Mouse (Mus musculus) forebrain, embryonic 16.5 days (tissue): ENCODE data around the gene Nxt1. TPM values are rescaled to one million over a fixed set of nuclear protein-coding genes. Genes with fewer than 3 reads are reported as not detected.

Experiments
- ATAC-seq: fragments of 200-750 bp; cut with Nextera tagmentation; 2 replicates; pipeline ENCODE4 v1.8.0; 2017; ENCODE audit warnings: mild to moderate bottlenecking, moderate library complexity
- H3K27ac ChIP-seq: fragments of 300-500 bp; sonication (generic); 2 replicates; pipeline ENCODE4 v1.5.1; 2014; ENCODE audit warnings: low read length, control low read depth
- H3K27me3 ChIP-seq: fragments of 300-500 bp; sonication (generic); replicated peaks from 2 replicates; pipeline ENCODE4 v1.6.1; 2014; ENCODE audit warnings: low read length; ENCODE audit not compliant: control insufficient read depth, insufficient read depth
- H3K36me3 ChIP-seq: fragments of 300-500 bp; sonication (generic); 2 replicates; pipeline ENCODE4 v1.6.1; 2014; ENCODE audit not compliant: control insufficient read depth, insufficient read depth
- H3K4me1 ChIP-seq: fragments of 300-500 bp; sonication (generic); replicated peaks from 2 replicates; pipeline ENCODE4 v1.6.1; 2014; ENCODE audit warnings: low read length; ENCODE audit not compliant: control insufficient read depth, insufficient read depth
- H3K4me2 ChIP-seq: fragments of 300-500 bp; sonication (generic); 2 replicates; pipeline ENCODE4 v1.6.1; 2014; ENCODE audit warnings: mild to moderate bottlenecking, low read length, control low read depth
- H3K4me3 ChIP-seq: fragments of 300-500 bp; sonication (generic); replicated peaks from 2 replicates; pipeline ENCODE4 v1.5.1; 2014; ENCODE audit warnings: mild to moderate bottlenecking, low read length, control low read depth
- H3K9ac ChIP-seq: fragments of 300-500 bp; sonication (generic); replicated peaks from 2 replicates; pipeline ENCODE4 v1.6.1; 2014; ENCODE audit warnings: low read depth, low read length, control low read depth
- H3K9me3 ChIP-seq: fragments of 300-500 bp; sonication (generic); 2 replicates; pipeline ENCODE4 v1.6.1; 2016; ENCODE audit warnings: low read length; ENCODE audit not compliant: control insufficient read depth
- WGBS: fragments of 180-500 bp; shearing (Covaris S2); extraction: QIAGEN DNeasy Blood & Tissue Kit; methylation state at CpG from one replicate; pipeline ENCODE4 v1.1.7; 2014; 5-methylcytosine and 5-hydroxymethylcytosine counted together
- polyA plus RNA-seq: library from polyadenylated mRNA; unstranded; fragments of >200 nt; fragmentation: Nextera tagmentation; extraction: Ambion mirVana; gene quantifications from 2 replicates; pipeline ENCODE4 v1.2.1, GENCODE M21; 2015

Gene Nxt1
- polyA plus RNA-seq: 54.6 and 62.5 TPM in 2 replicates

DNA sequence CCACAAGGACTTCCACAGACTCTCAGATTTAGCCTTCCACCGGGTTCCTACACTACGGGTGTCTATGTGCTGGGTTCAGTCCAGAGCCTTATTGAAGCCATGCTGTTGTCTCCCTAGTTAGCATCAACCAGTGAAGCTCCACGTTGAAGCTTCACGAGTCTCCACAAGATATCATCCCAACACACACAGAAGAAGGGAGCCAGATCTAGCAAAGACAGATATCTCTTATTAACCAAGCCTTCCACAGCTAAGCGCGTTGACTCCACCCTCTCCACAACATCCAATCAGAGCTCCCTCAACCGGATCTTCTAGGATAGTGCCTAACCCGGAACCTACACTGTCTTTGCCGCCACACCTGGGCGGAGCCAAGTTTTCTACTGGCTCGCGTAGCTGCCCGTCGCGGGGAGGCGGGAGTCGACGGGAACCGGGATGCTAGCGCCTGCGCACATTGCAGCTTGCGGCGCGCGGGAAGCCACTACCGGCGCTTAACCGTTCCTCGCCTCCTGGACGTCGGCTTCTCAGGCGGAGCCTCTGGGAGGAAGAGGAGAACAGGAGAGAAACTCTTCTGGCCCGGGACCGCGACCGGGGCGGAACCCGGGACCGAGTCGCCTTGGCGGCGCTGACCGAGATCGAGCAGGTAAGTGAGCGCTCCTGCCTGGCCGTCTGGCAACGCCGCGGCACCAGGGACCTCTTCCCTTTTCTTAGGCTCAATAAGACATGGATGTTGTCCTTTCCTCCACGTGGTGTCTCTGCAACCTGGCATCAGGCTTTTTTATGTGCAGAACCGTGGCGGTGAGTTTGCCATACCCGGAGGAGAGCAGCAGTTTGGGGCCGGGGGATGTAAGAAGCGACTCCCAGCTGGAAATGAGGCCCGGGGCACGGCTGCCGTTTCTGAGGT, at the start of gene Nxt1:
Nxt1 (plus strand) TSS at position 403 of the 898 bp plus-strand sequence.
- no peaks in the 10 kb centered on the region for H3K9me3 ChIP-seq
- H3K9ac ChIP-seq: peak within 1 kb of the TSS; percentile 83
- peaks cover 9% of the 10 kb centered on the region; the same call in 1 of the 2 replicates for H3K36me3 ChIP-seq
- H3K27ac ChIP-seq: peak within 1 kb of the TSS; percentile 84
- H3K27me3 ChIP-seq: no peaks in the 10 kb centered on the region
- WGBS: under 1% methylated on average over 56 of the region's 58 CpGs
- H3K4me1 ChIP-seq: peaks cover 23% of the 10 kb centered on the region
- H3K4me3 ChIP-seq: peak within 1 kb of the TSS; percentile 97
- peak within 1 kb of the TSS; percentile 92 for H3K4me2 ChIP-seq
- ATAC-seq: peak; percentile 100

DNA sequence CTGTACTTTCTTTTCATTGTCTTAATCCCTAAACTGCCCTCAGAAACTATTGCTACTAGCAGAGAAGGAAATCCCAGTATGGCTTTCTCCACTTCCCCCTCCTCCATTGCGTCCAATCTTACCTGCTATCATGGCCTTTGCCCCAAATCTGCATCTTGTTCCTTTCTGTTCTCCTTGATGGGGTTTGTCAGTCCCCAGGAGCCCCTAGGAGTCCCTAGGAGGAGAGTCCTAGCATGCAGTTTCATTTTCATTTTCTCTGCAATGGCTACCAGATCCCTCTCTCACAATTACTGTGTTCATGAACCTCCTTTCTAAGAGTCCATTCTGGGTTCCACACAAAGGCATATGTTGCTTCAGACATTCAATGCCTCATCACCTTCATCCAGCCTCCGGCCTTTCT, 49.3 kb upstream of the Nxt1 start:
- Histone ChIP-seq H3K27me3 (no peaks in the 10 kb centered on the region), H3K36me3 (no peaks in the 10 kb centered on the region), H3K4me2 (no peak overlapping the region), H3K9ac (no peak overlapping the region), H3K4me3 (no peak overlapping the region), H3K27ac (no peak overlapping the region), H3K4me1 (no peaks in the 10 kb centered on the region), H3K9me3 (no peaks in the 10 kb centered on the region)
- no peak for ATAC-seq
- WGBS: 91% methylated on average over 2 of the region's 2 CpGs

- WGBS: 94% methylated on average over 3 of the region's 3 CpGs
- Histone ChIP-seq H3K4me3 (no peak overlapping the region), H3K27me3 (no peaks in the 10 kb centered on the region), H3K4me1 (no peaks in the 10 kb centered on the region), H3K9me3 (no peaks in the 10 kb centered on the region), H3K9ac (no peak overlapping the region), H3K36me3 (no peaks in the 10 kb centered on the region), H3K27ac (no peak overlapping the region), H3K4me2 (no peak overlapping the region)
- ATAC-seq: no peak
These were observed 47.9 kb upstream of the Nxt1 start for GRCm38 (mm10) chr2:148624484-148624883.

DNA sequence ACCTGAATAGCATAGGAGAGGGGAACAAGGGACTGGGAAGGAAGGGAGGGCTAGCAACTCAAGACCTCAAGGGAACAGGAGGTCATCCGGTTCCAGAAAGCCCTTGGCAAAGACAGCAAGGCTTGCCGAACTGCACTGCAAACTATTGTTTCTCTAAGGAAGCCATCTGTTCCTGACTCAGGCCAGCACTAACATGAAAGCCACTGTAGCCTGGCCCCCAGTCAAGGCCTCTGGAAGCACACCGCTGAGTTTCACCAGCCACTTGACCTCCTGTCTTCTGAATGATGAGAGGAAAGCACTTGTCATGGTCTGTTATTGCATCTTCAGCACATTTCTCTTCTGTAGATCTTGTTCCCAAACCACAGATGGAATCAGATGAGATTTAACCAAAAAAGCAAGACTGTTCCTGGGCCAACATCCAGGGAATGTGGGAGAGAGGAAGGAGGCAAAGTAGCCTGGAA, 45.4 kb upstream of the Nxt1 start:
- H3K27me3 ChIP-seq: no peaks in the 10 kb centered on the region
- 87% methylated on average over 3 of the region's 3 CpGs for WGBS
- H3K9ac ChIP-seq: no peak overlapping the region
- H3K27ac ChIP-seq: no peak overlapping the region
- no peak for ATAC-seq
- H3K36me3 ChIP-seq: no peaks in the 10 kb centered on the region
- no peak overlapping the region for H3K4me2 ChIP-seq
- no peaks in the 10 kb centered on the region for H3K9me3 ChIP-seq
- H3K4me1 ChIP-seq: no peaks in the 10 kb centered on the region
- no peak overlapping the region for H3K4me3 ChIP-seq

GRCm38 (mm10) chr2:148631011-148631410, 41.4 kb upstream of the Nxt1 start:
- WGBS: 86% methylated on average over 2 of the region's 2 CpGs
- Histone ChIP-seq H3K4me2 (no peak overlapping the region), H3K9me3 (no peaks in the 10 kb centered on the region), H3K27ac (no peak overlapping the region), H3K4me1 (no peaks in the 10 kb centered on the region), H3K9ac (no peak overlapping the region), H3K27me3 (no peaks in the 10 kb centered on the region), H3K4me3 (no peak overlapping the region), H3K36me3 (no peaks in the 10 kb centered on the region)
- ATAC-seq: no peak

DNA sequence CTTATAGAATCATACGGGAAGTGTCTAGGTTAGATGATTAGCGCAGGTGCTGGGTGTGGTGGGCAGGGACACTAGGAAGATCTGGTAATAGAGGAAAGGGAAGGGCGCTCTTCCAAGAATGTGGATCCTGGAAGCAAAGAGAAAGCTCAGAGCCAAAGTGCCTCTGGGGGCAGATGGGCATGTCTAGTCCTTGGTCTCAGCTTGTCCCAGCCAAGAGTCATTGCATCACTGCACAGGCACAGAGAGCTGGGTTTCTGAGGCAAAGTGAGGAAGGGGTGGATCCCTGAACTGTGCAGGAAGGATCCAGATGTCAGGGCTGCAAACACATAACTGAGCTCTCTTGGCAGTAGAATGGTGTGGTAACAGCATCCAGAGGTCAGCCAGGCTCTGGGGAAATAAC, 40.8 kb upstream of the Nxt1 start:
- H3K4me3 ChIP-seq: no peak overlapping the region
- 98% methylated on average over 3 of the region's 3 CpGs for whole genome bisulfite sequencing
- H3K9ac ChIP-seq: no peak overlapping the region
- no peaks in the 10 kb centered on the region for H3K36me3 ChIP-seq
- ATAC-seq: no peak
- H3K4me1 ChIP-seq: no peaks in the 10 kb centered on the region
- H3K27me3 ChIP-seq: no peaks in the 10 kb centered on the region
- no peaks in the 10 kb centered on the region for H3K9me3 ChIP-seq
- no peak overlapping the region for H3K27ac ChIP-seq
- H3K4me2 ChIP-seq: no peak overlapping the region

GRCm38 (mm10) chr2:148634466-148634865, 37.9 kb upstream of the Nxt1 start:
- Histone ChIP-seq H3K4me1 (no peaks in the 10 kb centered on the region), H3K4me2 (no peak overlapping the region), H3K27ac (no peak overlapping the region), H3K36me3 (no peaks in the 10 kb centered on the region), H3K9ac (no peak overlapping the region), H3K27me3 (no peaks in the 10 kb centered on the region), H3K4me3 (no peak overlapping the region), H3K9me3 (no peaks in the 10 kb centered on the region)
- no peak for ATAC-seq
- 88% methylated on average over 4 of the region's 4 CpGs for WGBS

DNA sequence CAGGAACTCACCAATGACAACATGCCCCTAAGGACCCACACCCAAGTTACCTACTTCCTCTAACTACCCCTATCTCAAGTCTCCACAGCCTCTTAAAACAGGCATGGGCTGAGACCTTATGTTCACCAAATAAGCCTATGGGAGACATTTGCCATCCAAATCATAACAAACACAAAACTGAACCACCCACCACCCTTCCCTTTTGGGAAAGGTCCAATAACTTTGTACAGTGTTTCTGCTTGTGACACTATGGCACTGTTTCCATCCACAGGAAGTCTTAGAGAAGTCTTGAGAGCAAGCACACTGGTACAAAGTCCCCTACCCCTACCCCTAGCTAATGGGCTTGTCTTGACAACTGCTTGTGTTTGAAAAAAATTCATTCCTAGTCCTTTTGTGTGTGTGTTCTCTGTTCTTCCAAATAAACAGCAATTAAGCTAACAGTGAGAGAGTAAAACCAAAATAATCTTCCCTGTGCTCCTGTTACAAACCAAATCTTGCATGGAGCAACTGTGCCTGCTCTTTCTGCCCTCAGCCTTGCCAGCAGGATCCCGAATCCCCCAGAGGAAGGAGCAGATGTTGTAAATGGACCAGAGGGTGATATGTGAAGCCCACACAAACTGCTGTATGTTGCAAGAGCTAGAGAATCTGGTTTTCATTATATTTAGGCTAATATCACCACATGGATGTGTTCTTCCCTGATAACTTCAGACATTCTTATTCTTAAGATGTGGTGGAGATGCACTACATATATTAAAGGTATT, 29.6 kb upstream of the Nxt1 start:
- Histone ChIP-seq H3K4me2 (no peak overlapping the region), H3K9ac (no peak overlapping the region), H3K4me3 (no peak overlapping the region), H3K27ac (no peak overlapping the region), H3K9me3 (no peaks in the 10 kb centered on the region), H3K27me3 (no peaks in the 10 kb centered on the region), H3K36me3 (no peaks in the 10 kb centered on the region), H3K4me1 (no peaks in the 10 kb centered on the region)
- WGBS: 81% methylated on average over 1 of the region's 1 CpGs
- ATAC-seq: no peak

GRCm38 (mm10) chr2:148644421-148645000, 27.9 kb upstream of the Nxt1 start:
- H3K27me3 ChIP-seq: no peaks in the 10 kb centered on the region
- no peaks in the 10 kb centered on the region for H3K4me1 ChIP-seq
- no peak overlapping the region for H3K9ac ChIP-seq
- 61% methylated on average over 6 of the region's 6 CpGs for WGBS
- H3K9me3 ChIP-seq: no peaks in the 10 kb centered on the region
- no peak overlapping the region for H3K4me2 ChIP-seq
- ATAC-seq: peak; percentile 88
- no peaks in the 10 kb centered on the region for H3K36me3 ChIP-seq
- H3K4me3 ChIP-seq: no peak overlapping the region
- no peak overlapping the region for H3K27ac ChIP-seq
